Mouse (Mus musculus) kidney, postnatal 10 days (tissue): ENCODE measurements around the gene Rgl1.
"Not testable (repeated sequence)": the region's sequence is repeated elsewhere in the genome, so short reads cannot be mapped to it uniquely, and the experiment has no call there.

ENCODE experiments used
- DNase-seq: peaks from one replicate; pipeline ENCODE4 v3.0.0; 2021; ENCODE audit warnings: mixed read lengths

The Rgl1 gene

GRCm38 (mm10) chr1:152784620-152785019 is 18.5 kb upstream of the Rgl1 start:
- DNase-seq, result no peak

- peak; percentile 86 for DNase-seq
These were observed 13.1 kb upstream of the Rgl1 start for GRCm38 (mm10) chr1:152779071-152779737.

GRCm38 (mm10) chr1:152774601-152775000 is 8.4 kb upstream of the Rgl1 start:
- DNase-seq, result not testable (repeated sequence)

GRCm38 (mm10) chr1:152771016-152771415 is 4.9 kb upstream of the Rgl1 start:
- no peak for DNase-seq

- peak; percentile 90 for DNase-seq
These were observed 1.8 kb upstream of the Rgl1 start for GRCm38 (mm10) chr1:152767749-152768488.

- no peak for DNase-seq
These were observed 925 bp upstream of the Rgl1 start for GRCm38 (mm10) chr1:152766804-152767748.

- DNase-seq, result no peak
These were observed 4.4 kb downstream of the Rgl1 start for GRCm38 (mm10) chr1:152761791-152762190.

GRCm38 (mm10) chr1:152750312-152750965 is 15.7 kb downstream of the Rgl1 start, which contains the start of gene Apobec4:
TSS of gene Apobec4 (plus strand) at chr1:152750551.
- no peak for DNase-seq

GRCm38 (mm10) chr1:152749276-152749675 is 16.9 kb downstream of the Rgl1 start:
- peak; percentile 27 for DNase-seq

GRCm38 (mm10) chr1:152746426-152746825 is 19.7 kb downstream of the Rgl1 start:
- peak; percentile 94 for DNase-seq

- DNase-seq, result no peak
These were observed 22.9 kb downstream of the Rgl1 start for GRCm38 (mm10) chr1:152743095-152743826.

- DNase-seq, result no peak
These were observed 26.8 kb downstream of the Rgl1 start for GRCm38 (mm10) chr1:152739374-152739773.

GRCm38 (mm10) chr1:152738793-152739192 is 27.4 kb downstream of the Rgl1 start:
- no peak for DNase-seq

GRCm38 (mm10) chr1:152727604-152728236 is 38.4 kb downstream of the Rgl1 start:
- no peak for DNase-seq

- no peak for DNase-seq
These were observed 40.1 kb downstream of the Rgl1 start for GRCm38 (mm10) chr1:152726095-152726494.

GRCm38 (mm10) chr1:152724286-152724685 is 41.9 kb downstream of the Rgl1 start:
- no peak for DNase-seq

GRCm38 (mm10) chr1:152721535-152722198 is 44.5 kb downstream of the Rgl1 start:
- DNase-seq, result no peak

- no peak for DNase-seq
These were observed 45.2 kb downstream of the Rgl1 start for GRCm38 (mm10) chr1:152720969-152721368.

- DNase-seq, result no peak
These were observed 48.0 kb downstream of the Rgl1 start for GRCm38 (mm10) chr1:152718200-152718599.

GRCm38 (mm10) chr1:152717329-152717728 is 48.8 kb downstream of the Rgl1 start:
- no peak for DNase-seq

GRCm38 (mm10) chr1:152714405-152714804 is 51.7 kb downstream of the Rgl1 start:
- no peak for DNase-seq
